Mouse (Mus musculus) lung, adult 2 months (tissue): Measurements from ENCODE around the gene Bmi1. TPM values are rescaled to one million over a fixed set of nuclear protein-coding genes. Genes with fewer than 3 reads are reported as not detected.

Source experiments
- DNase-seq: peaks from one replicate; pipeline ENCODE4 v3.0.0; 2022
- H3K4me1 ChIP-seq: fragments of 200-500 bp; 2 replicates; pipeline ENCODE4 v1.6.1; 2011; ENCODE audit warnings: low read length; ENCODE audit not compliant: control insufficient read depth, insufficient read depth
- H3K4me3 ChIP-seq: fragments of 200-500 bp; replicated peaks from 2 replicates; pipeline ENCODE3; 2011; ENCODE audit warnings: low read depth, mild to moderate bottlenecking, control low read depth, low read length; ENCODE audit errors: extremely low read depth
- CTCF ChIP-seq: fragments of 200-500 bp; IDR thresholded peaks from 2 replicates; pipeline ENCODE4 v1.5.1; 2011; ENCODE audit warnings: mild to moderate bottlenecking, low read length, control low read depth; ENCODE audit not compliant: insufficient read depth
- POLR2A ChIP-seq: fragments of 200-500 bp; IDR thresholded peaks from 2 replicates; pipeline ENCODE4 v1.6.1; 2011; ENCODE audit warnings: low read depth, mild to moderate bottlenecking, control low read depth, low read length, borderline replicate concordance; ENCODE audit errors: extremely low read depth
- WGBS: fragments of 180-500 bp; shearing (Covaris S2); methylation state at CpG from one replicate; pipeline ENCODE4 v1.1.7; 2018; 5-methylcytosine and 5-hydroxymethylcytosine counted together
- polyA plus RNA-seq: library from polyadenylated mRNA; depleted of rRNA; stranded (reverse); fragments of >200 nt; gene quantifications from 2 replicates; pipeline ENCODE4 v1.2.3, GENCODE M21; 2012; rRNA removed

Gene Bmi1
- polyA plus RNA-seq, 1 experiment = 19.0 TPM

DNA sequence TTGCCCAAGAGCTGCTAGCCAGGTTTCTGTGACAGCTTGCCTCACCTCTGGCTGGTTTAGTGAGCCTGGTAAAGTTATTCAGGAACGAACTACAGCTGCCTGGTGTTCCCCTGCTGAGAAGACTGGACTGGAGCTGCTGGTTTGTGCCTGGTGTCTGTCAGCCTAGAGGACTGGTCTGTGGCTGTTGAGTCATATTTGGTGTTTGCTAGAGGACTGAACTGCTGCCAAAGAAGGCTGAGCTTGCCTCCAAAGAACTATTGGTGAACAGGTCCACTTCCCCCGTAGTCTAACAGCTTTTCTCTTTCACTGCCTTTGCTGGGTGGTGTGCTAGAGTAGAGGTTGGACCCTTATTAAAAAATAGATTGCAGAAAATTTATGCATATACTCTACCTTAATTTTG is 36.3 kb downstream of the Bmi1 start:
- WGBS = 68% methylated on average over 2 of the region's 2 CpGs
- Histone ChIP-seq H3K4me1 (no peaks in the 10 kb centered on the region), H3K4me3 (no peak overlapping the region)
- DNase-seq = no peak
- TF ChIP-seq CTCF (no peak), POLR2A (no peak)

GRCm38 (mm10) chr2:18714337-18714736 is 37.5 kb downstream of the Bmi1 start:
- H3K4me1 ChIP-seq = no peaks in the 10 kb centered on the region
- no peak for TF ChIP-seq POLR2A
- no peak for TF ChIP-seq CTCF

DNA sequence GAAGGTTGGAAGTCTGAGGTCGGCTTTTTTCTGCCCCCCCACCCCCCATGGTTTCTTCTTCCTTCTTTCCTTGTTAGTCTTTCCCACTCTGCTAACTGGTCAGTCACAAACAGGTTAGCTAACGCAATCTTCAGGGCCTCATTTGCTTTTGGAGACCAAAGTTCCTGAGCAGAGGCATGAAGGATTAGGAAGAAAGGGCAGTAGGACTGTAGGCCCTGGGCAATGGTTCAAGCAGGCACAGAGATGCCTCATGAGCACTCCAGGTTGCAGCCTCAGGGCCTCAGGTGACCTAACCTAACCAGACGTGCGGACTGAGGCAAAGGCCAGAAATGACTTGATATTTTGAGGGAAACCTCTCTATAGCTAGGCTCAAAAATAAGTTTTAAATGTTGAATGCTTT is 41.7 kb downstream of the Bmi1 start:
- Histone ChIP-seq H3K4me1 (no peaks in the 10 kb centered on the region), H3K4me3 (no peak overlapping the region)
- WGBS = 78% methylated on average over 4 of the region's 4 CpGs
- no peak for TF ChIP-seq POLR2A
- no peak for TF ChIP-seq CTCF
- DNase-seq = no peak

More at GRCm38 (mm10) chr2:18714337-18714736, 37.5 kb downstream of the Bmi1 start:
- DNase-seq = no peak
- WGBS = 79% methylated on average over 3 of the region's 3 CpGs
- no peak overlapping the region for H3K4me3 ChIP-seq

GRCm38 (mm10) chr2:18722208-18722830 is 45.5 kb downstream of the Bmi1 start:
- TF ChIP-seq POLR2A (no peak), CTCF (no peak)
- Histone ChIP-seq H3K4me3 (no peak overlapping the region), H3K4me1 (no peaks in the 10 kb centered on the region)
- DNase-seq = no peak
- 74% methylated on average over 3 of the region's 3 CpGs for WGBS

DNA sequence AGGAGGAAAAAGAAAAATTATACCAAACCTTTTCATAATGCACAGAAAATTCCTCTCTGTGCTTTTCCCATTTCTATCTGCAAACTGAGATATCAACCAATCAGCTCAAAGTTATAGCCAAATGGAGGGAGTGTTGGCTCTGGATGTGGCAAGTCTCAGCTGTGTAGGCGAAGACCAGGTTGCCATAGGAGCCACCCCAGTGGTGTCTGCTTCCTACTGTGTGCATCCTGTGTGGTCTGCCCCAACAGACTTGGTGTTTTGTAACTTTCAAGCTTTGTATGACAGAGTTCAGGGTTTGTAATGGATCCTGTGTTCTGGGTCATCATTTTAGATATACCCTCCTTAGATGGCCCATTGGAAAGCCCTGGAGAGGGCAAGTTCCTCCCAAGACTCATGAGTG is 47.6 kb downstream of the Bmi1 start:
- no peaks in the 10 kb centered on the region for H3K4me1 ChIP-seq

DNA sequence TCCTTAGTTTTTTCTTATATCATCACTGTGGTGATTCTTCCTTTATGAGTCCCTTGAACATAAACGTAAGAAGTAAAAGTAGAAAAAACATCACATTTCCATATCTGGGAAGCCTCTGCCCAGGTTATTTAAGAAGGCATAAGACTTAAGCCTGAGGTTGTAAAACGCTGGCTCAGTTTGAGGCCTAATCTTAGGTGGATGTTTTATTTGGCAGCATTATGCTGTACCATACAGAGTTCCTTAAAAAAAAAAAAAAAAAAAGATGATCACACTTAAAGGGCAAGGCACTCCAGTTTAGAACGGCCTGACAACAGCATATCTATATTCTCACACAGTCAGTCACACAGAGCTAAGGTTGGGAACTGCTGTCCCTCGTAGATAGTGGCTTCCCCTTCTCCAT is 49.1 kb downstream of the Bmi1 start:
- 73% methylated on average over 4 of the region's 4 CpGs for WGBS
- TF ChIP-seq CTCF = no peak
- TF ChIP-seq POLR2A = no peak
- DNase-seq = no peak
- Histone ChIP-seq H3K4me1 (no peaks in the 10 kb centered on the region), H3K4me3 (no peak overlapping the region)

More for the DNA sequence above, 47.6 kb downstream of the Bmi1 start:
- no peak for DNase-seq
- H3K4me3 ChIP-seq = no peak overlapping the region
- 81% methylated on average over 1 of the region's 1 CpGs for WGBS
- TF ChIP-seq POLR2A (no peak), CTCF (no peak)

DNA sequence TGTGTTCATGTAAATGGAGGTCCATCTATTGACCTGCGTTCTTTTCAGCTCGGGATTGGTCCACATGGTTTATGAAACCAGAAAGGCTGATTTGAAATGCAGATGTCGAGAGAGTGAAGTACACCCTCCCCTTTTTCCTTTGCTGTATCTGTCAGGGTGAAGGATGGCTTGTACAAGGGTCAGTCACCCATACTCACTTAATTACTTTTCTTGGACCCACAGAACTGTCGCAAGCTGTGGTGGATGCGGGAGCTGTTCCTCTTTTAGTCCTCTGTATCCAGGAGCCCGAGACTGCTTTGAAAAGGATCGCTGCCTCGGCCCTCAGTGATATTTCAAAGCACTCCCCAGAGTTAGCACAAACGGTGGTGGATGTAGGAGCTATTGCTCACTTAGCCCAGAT is 54.9 kb downstream of the Bmi1 start:
- 52% methylated on average over 9 of the region's 9 CpGs for WGBS
- H3K4me1 ChIP-seq = no peaks in the 10 kb centered on the region
- H3K4me3 ChIP-seq = no peak overlapping the region
- DNase-seq = no peak
- TF ChIP-seq POLR2A (no peak), CTCF (no peak)

DNA sequence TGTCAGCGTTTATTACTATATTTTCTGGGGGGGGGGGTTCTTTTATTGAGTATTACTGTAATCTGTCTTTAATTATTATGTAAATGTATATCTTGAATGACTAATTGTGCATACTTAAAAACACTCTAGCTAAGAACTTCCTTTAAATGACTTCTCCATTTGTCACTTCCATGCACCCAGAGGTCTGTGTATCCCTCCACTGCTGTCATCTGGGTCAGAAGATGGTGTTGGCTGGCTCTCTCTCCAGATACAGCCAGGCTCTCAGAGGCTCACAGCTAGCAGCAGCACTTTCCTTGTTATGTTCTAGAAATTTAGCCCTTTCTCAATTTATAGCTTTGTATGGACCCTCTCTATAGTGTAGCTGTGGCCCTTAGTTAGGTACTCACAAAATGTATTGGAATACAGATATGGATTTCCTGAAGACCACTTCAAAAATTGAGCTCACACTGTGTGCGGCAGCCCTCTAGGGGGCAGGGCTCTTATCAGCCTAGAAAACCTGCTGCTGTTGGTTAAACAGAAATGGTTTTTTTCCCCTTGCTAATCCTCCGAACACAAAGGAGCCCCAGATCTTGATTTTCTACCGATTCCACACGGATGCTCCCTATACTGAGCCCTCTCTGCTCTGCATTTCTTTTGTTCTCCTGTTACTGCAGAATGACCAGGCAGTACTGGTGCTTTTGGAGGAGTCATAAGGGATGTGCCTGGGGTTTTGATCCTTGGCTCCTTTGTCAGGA is 57.7 kb downstream of the Bmi1 start:
- TF ChIP-seq CTCF = no peak
- TF ChIP-seq POLR2A = no peak
- no peak for DNase-seq
- Histone ChIP-seq H3K4me3 (no peak overlapping the region), H3K4me1 (no peaks in the 10 kb centered on the region)
- WGBS = 41% methylated on average over 5 of the region's 5 CpGs

Other genes with a start within 250 kb of the Bmi1 start
- 36.6 and 38.0 TPM in 2 replicates for gene Commd3, start 4.6 kb upstream of the Bmi1 start, polyA plus RNA-seq
- 0.46 and 0.79 TPM in 2 replicates for gene Spag6, start 17.0 kb downstream of the Bmi1 start, polyA plus RNA-seq